Mouse (Mus musculus): Measurements from ENCODE around the gene Col20a1.

Gene Col20a1

GRCm38 (mm10) chr2:180986449-180986848, at the start of gene Col20a1:
TSS of gene Col20a1 (plus strand) at chr2:180986535.
- in situ Hi-C loops (cut with MboI): no loop called here

- in situ Hi-C loops (cut with MboI): no loop called here
Measured at GRCm38 (mm10) chr2:180940187-180940586, 46.1 kb upstream of the Col20a1 start.

- in situ Hi-C loops (cut with MboI): no loop called here
Measured at GRCm38 (mm10) chr2:180941869-180942268, 44.5 kb upstream of the Col20a1 start.

- in situ Hi-C loops (cut with MboI): no loop called here
Measured at GRCm38 (mm10) chr2:180949947-180950346, 36.4 kb upstream of the Col20a1 start.

- in situ Hi-C loops (cut with MboI): no loop called here
Measured at GRCm38 (mm10) chr2:180952731-180953171, 33.6 kb upstream of the Col20a1 start.

GRCm38 (mm10) chr2:180953638-180954037, 32.7 kb upstream of the Col20a1 start:
- in situ Hi-C loops (cut with MboI): no loop called here

GRCm38 (mm10) chr2:180954061-180955047, 32.0 kb upstream of the Col20a1 start, which contains the start of gene Nkain4:
TSS of gene Nkain4 (minus strand) at chr2:180954699.
- in situ Hi-C loops (cut with MboI): no loop called here

GRCm38 (mm10) chr2:180959605-180960004, 26.7 kb upstream of the Col20a1 start:
- in situ Hi-C loops (cut with MboI): no loop called here

GRCm38 (mm10) chr2:180960187-180960586, 26.1 kb upstream of the Col20a1 start:
- in situ Hi-C loops (cut with MboI): no loop called here

- in situ Hi-C loops (cut with MboI): no loop called here
Measured at GRCm38 (mm10) chr2:180962616-180963308, 23.6 kb upstream of the Col20a1 start.

- in situ Hi-C loops (cut with MboI): no loop called here
Measured at GRCm38 (mm10) chr2:180963956-180964355, 22.4 kb upstream of the Col20a1 start.

GRCm38 (mm10) chr2:180966092-180966882, 20.0 kb upstream of the Col20a1 start:
- in situ Hi-C loops (cut with MboI): no loop called here

- in situ Hi-C loops (cut with MboI): no loop called here
Measured at GRCm38 (mm10) chr2:180967010-180967763, 19.1 kb upstream of the Col20a1 start, which contains the start of gene Arfgap1. TSS of gene Arfgap1 (plus strand) at chr2:180967225.

GRCm38 (mm10) chr2:180981133-180981532, 5.2 kb upstream of the Col20a1 start:
- in situ Hi-C loops (cut with MboI): no loop called here

- in situ Hi-C loops (cut with MboI): no loop called here
Measured at GRCm38 (mm10) chr2:180985635-180986034, 700 bp upstream of the Col20a1 start.

GRCm38 (mm10) chr2:180987001-180987400, 666 bp downstream of the Col20a1 start:
- in situ Hi-C loops (cut with MboI): no loop called here

GRCm38 (mm10) chr2:180987432-180988030, 1.2 kb downstream of the Col20a1 start:
- in situ Hi-C loops (cut with MboI): no loop called here

GRCm38 (mm10) chr2:180988347-180988913, 2.1 kb downstream of the Col20a1 start:
- in situ Hi-C loops (cut with MboI): no loop called here

- in situ Hi-C loops (cut with MboI): no loop called here
Measured at GRCm38 (mm10) chr2:180988948-180989347, 2.6 kb downstream of the Col20a1 start.

GRCm38 (mm10) chr2:180990347-180990746, 4.0 kb downstream of the Col20a1 start:
- in situ Hi-C loops (cut with MboI): no loop called here
